Mouse (Mus musculus): ENCODE results near the gene Zfp619. TPM values are rescaled to one million over a fixed set of nuclear protein-coding genes. Genes with fewer than 3 reads are reported as not detected.
"Not testable (repeated sequence)": the region's sequence is repeated elsewhere in the genome, so short reads cannot be mapped to it uniquely, and the experiment has no call there.

The Zfp619 gene
- 1 to 10 TPM; 3.2 to 3.6 TPM for total RNA-seq (2021)
- long read RNA-seq, full-length matches to known transcripts = 2 of 2 reads
- long read RNA-seq, partial matches to known transcripts = 0 of 2 reads
- long read RNA-seq, other reads (novel, unspliced or antisense) = 0 of 2 reads

GRCm38 (mm10) chr7:39517616-39518177 lies at the start of gene Zfp619:
Zfp619 (plus strand) TSS chr7:39517766.
- DNase-seq (ENCODE audit: low spot score in 2 of 2) = peak; percentile 91 to 95

GRCm38 (mm10) chr7:39479013-39479412 lies 38.6 kb upstream of the Zfp619 start:
- DNase-seq (ENCODE audit: low spot score in 2 of 2) = no peak

- no peak for DNase-seq (ENCODE audit: low spot score in 2 of 2)
Measured at GRCm38 (mm10) chr7:39484384-39484783, 33.2 kb upstream of the Zfp619 start.

- no peak for DNase-seq (ENCODE audit: low spot score in 2 of 2)
Measured at GRCm38 (mm10) chr7:39487159-39487853, 30.3 kb upstream of the Zfp619 start.

- no peak for DNase-seq (ENCODE audit: low spot score in 2 of 2)
Measured at GRCm38 (mm10) chr7:39487854-39488205, 29.7 kb upstream of the Zfp619 start.

- DNase-seq (ENCODE audit: low spot score in 2 of 2) = no peak
Measured at GRCm38 (mm10) chr7:39494646-39495045, 22.9 kb upstream of the Zfp619 start.

- no peak for DNase-seq (ENCODE audit: low spot score in 2 of 2)
Measured at GRCm38 (mm10) chr7:39504100-39504499, 13.5 kb upstream of the Zfp619 start.

GRCm38 (mm10) chr7:39518362-39518761 lies 796 bp downstream of the Zfp619 start:
- DNase-seq (ENCODE audit: low spot score in 2 of 2) = peak in 1 of 2 experiments; percentile 23

GRCm38 (mm10) chr7:39523703-39524424 lies 6.3 kb downstream of the Zfp619 start:
- DNase-seq (ENCODE audit: low spot score in 2 of 2) = no peak

GRCm38 (mm10) chr7:39543151-39543550 lies 25.6 kb downstream of the Zfp619 start:
- DNase-seq (ENCODE audit: low spot score in 2 of 2) = no peak

- DNase-seq (ENCODE audit: low spot score in 2 of 2) = peak; percentile 44 to 55
Measured at GRCm38 (mm10) chr7:39544242-39545111, 26.9 kb downstream of the Zfp619 start.

- no peak for DNase-seq (ENCODE audit: low spot score in 2 of 2)
Measured at GRCm38 (mm10) chr7:39545134-39545533, 27.6 kb downstream of the Zfp619 start.

GRCm38 (mm10) chr7:39549336-39549735 lies 31.8 kb downstream of the Zfp619 start:
- no peak for DNase-seq (ENCODE audit: low spot score in 2 of 2)

GRCm38 (mm10) chr7:39551976-39552891 lies 34.7 kb downstream of the Zfp619 start:
- peak; percentile 95 to 99 for DNase-seq (ENCODE audit: low spot score in 2 of 2)

GRCm38 (mm10) chr7:39552993-39553392 lies 35.4 kb downstream of the Zfp619 start:
- DNase-seq (ENCODE audit: low spot score in 2 of 2) = no peak

GRCm38 (mm10) chr7:39553871-39554270 lies 36.3 kb downstream of the Zfp619 start:
- DNase-seq (ENCODE audit: low spot score in 2 of 2) = no peak

- DNase-seq (ENCODE audit: low spot score in 2 of 2) = no peak
Measured at GRCm38 (mm10) chr7:39580066-39580465, 62.5 kb downstream of the Zfp619 start.

- no peak for DNase-seq (ENCODE audit: low spot score in 2 of 2)
Measured at GRCm38 (mm10) chr7:39580601-39581000, 63.0 kb downstream of the Zfp619 start.

GRCm38 (mm10) chr7:39586834-39587233 lies 69.3 kb downstream of the Zfp619 start:
- not testable (repeated sequence) for DNase-seq (ENCODE audit: low spot score in 2 of 2)

- DNase-seq (ENCODE audit: low spot score in 2 of 2) = no peak
Measured at GRCm38 (mm10) chr7:39588037-39588436, 70.5 kb downstream of the Zfp619 start.
